Mouse (Mus musculus) neural tube, embryonic 13.5 days (tissue): ENCODE results near the gene Dach1. TPM values are rescaled to one million over a fixed set of nuclear protein-coding genes. Genes with fewer than 3 reads are reported as not detected.

Source experiments
- ATAC-seq: fragments of 200-750 bp; cut with Nextera tagmentation; 2 replicates; pipeline ENCODE4 v1.8.0; 2017; ENCODE audit warnings: low read depth, mild to moderate bottlenecking, moderate TSS enrichment, moderate library complexity
- H3K27ac ChIP-seq: fragments of 300-500 bp; sonication (generic); replicated peaks from 2 replicates; pipeline ENCODE4 v1.5.1; 2015; ENCODE audit warnings: moderate library complexity, mild to moderate bottlenecking, inconsistent platforms
- H3K27me3 ChIP-seq: fragments of 300-500 bp; sonication (generic); 2 replicates; pipeline ENCODE4 v1.6.1; 2015; ENCODE audit warnings: mild to moderate bottlenecking, inconsistent platforms
- H3K36me3 ChIP-seq: fragments of 300-500 bp; sonication (generic); 2 replicates; pipeline ENCODE4 v1.6.1; 2015; ENCODE audit warnings: mild to moderate bottlenecking, inconsistent platforms
- H3K4me1 ChIP-seq: fragments of 300-500 bp; sonication (generic); replicated peaks from 2 replicates; pipeline ENCODE4 v1.6.1; 2015; ENCODE audit warnings: inconsistent platforms
- H3K4me2 ChIP-seq: fragments of 300-500 bp; sonication (generic); 2 replicates; pipeline ENCODE4 v1.6.1; 2015; ENCODE audit warnings: inconsistent platforms, mild to moderate bottlenecking, moderate library complexity
- H3K4me3 ChIP-seq: fragments of 300-500 bp; sonication (generic); 2 replicates; pipeline ENCODE4 v1.5.1; 2015; ENCODE audit warnings: mild to moderate bottlenecking, inconsistent platforms
- H3K9ac ChIP-seq: fragments of 300-500 bp; sonication (generic); 2 replicates; pipeline ENCODE4 v1.6.1; 2015; ENCODE audit warnings: moderate library complexity, mild to moderate bottlenecking, inconsistent platforms
- H3K9me3 ChIP-seq: fragments of 300-500 bp; sonication (generic); 2 replicates; pipeline ENCODE4 v1.6.1; 2016; ENCODE audit warnings: inconsistent platforms
- WGBS: fragments of 180-500 bp; shearing (Covaris S2); methylation state at CpG from one replicate; pipeline ENCODE4 v1.1.7; 2015; 5-methylcytosine and 5-hydroxymethylcytosine counted together
- polyA plus RNA-seq: library from polyadenylated mRNA; unstranded; fragments of >200 nt; fragmentation: Nextera tagmentation; extraction: Ambion mirVana; gene quantifications from 2 replicates; pipeline ENCODE4 v1.2.1, GENCODE M21; 2015

Gene Dach1
- polyA plus RNA-seq, 1 experiment from 2014 or later, result 18.7 TPM

DNA sequence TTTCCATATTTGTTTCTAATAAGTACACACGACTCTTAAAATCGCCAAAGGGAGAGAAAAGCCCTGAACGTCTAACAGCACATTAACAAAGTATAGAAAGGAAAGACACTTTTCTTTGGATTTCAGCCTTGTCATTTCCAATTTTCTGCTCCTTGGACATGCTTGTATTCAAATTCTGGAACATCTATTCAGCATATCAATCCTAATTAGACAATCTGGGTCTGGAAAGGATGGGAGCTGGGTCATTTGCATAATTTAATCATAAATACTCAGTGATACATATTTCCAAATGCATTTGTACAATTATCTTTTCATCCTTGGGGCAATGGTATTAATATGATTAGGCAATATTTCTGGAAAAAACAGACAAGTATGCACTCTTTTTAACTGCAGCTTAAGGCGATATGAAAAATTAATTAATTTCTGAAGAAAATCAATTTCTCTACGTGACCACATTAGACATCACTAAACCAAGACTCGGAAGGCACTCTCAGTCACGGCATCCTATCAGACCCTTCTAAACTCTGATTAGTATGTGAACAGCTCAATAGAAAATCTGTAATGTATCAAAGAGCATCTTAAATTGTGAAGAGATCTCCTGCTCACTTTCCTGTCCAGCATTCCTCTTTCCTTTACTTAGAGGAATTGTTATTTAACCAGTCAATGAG is 13.7 kb downstream of the Dach1 start:
- Histone ChIP-seq H3K36me3 (no peaks in the 10 kb centered on the region), H3K9me3 (no peaks in the 10 kb centered on the region), H3K4me1 (peaks cover 22% of the 10 kb centered on the region), H3K27me3 (no peaks in the 10 kb centered on the region), H3K9ac (no peak overlapping the region), H3K27ac (0 out of 2 replicates have a peak overlapping the region, but pooled peaks have one; percentile 28), H3K4me3 (no peak overlapping the region), H3K4me2 (peak overlapping the region; percentile 28; the same call in 1 of the 2 replicates)
- 34% methylated on average over 7 of the region's 7 CpGs for WGBS
- ATAC-seq, result no peak

DNA sequence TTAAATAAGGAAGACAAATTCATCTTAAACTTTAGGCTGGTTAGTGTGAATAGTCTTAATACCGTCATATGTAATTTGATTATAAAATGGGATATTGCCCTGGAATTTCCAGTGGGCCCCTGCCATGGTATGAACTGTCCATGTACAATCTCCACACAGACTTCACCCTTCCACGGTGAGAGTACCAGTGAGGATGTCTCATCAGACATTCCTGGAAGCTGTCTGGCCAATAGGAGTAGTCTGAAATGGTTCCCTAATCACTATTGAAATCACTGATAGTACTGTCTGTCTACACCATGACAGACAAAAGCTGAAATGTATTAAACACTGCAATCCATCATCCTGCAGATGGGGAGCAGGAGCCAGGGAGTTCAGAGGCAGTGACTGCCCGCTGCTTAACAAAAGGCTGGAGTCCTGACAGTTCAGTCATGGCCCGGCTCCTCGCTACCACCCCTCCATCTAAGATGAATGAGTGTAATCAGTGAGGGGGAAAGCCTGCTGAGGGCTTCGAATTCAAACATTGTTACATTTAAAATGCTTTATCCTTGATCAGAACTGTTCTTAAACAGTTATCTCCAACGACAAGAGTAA is 14.6 kb downstream of the Dach1 start:
- H3K9ac ChIP-seq, result no peak overlapping the region
- H3K4me1 ChIP-seq, result peaks cover 22% of the 10 kb centered on the region
- 18% methylated on average over 7 of the region's 7 CpGs for WGBS
- no peaks in the 10 kb centered on the region for H3K36me3 ChIP-seq
- H3K4me2 ChIP-seq, result peak overlapping the region; percentile 0; the same call in 1 of the 2 replicates
- ATAC-seq, result peak; percentile 75
- H3K4me3 ChIP-seq, result no peak overlapping the region
- H3K27me3 ChIP-seq, result no peaks in the 10 kb centered on the region
- no peaks in the 10 kb centered on the region for H3K9me3 ChIP-seq
- H3K27ac ChIP-seq, result 0 out of 2 replicates have a peak overlapping the region, but pooled peaks have one; percentile 2

DNA sequence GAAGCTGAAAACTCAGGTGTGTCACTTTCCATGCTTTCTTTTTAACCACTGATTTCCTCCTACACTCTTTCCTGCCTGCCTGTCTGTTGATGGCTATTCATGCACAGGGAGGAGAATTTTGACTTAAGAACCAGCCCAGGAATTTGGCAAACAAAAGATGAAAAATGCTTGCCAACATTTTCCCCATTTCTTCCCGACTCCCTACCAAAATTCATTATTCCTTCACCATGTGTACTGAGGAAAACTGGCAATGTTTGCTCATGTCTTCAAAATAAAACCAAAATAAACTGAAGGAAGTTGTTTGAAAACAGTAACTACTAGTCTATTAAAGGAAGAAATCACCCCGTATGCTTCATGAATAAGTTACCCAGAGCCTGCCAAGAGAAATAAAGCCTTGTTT is 27.8 kb downstream of the Dach1 start:
- no peaks in the 10 kb centered on the region for H3K9me3 ChIP-seq
- no peaks in the 10 kb centered on the region for H3K36me3 ChIP-seq

DNA sequence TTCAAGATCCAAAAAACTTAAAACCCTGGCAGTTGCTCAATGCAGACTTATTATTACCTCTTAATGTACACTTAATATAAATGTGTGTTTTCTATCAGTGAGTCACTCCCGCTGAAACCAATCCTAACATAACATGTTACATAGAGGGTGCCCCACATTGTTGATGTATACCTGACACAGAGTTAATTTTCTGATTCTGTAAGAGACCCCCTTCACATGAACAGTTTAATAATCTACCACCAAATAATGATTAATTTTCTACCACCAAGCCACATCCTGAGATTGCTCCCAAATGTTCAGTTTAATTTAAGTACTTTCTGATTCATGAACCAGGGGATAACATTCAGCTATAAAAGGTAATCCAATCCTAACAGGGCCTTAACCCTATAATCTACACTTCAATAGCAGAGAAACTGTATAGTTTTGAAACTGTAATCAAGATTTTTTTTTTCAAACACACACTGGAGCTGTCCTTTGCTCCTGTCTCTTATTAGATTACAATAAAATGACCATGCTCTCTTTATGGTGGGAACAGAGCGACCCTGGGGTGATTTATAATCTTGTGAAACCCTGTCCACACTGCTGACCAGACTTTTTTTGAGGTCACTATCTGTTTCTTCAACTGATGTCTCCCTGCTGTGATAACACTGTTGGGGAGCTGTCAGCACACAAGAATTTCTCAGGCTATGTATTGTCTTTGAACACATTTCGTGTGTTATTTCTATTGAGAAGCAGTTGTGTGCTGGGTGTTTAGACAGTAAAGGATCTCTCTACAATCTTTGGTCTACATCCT is 30.5 kb downstream of the Dach1 start:
- Histone ChIP-seq H3K4me3 (no peak overlapping the region), H3K4me2 (no peak overlapping the region), H3K9me3 (no peaks in the 10 kb centered on the region), H3K4me1 (peaks cover 34% of the 10 kb centered on the region), H3K27ac (no peak overlapping the region), H3K9ac (no peak overlapping the region), H3K36me3 (no peaks in the 10 kb centered on the region), H3K27me3 (no peaks in the 10 kb centered on the region)
- no peak for ATAC-seq
- WGBS, result 26% methylated on average over 3 of the region's 3 CpGs

More for the DNA sequence above, 27.8 kb downstream of the Dach1 start:
- Histone ChIP-seq H3K27ac (no peak overlapping the region), H3K4me2 (no peak overlapping the region), H3K4me3 (no peak overlapping the region), H3K4me1 (peaks cover 26% of the 10 kb centered on the region), H3K9ac (no peak overlapping the region), H3K27me3 (no peaks in the 10 kb centered on the region)
- 61% methylated on average over 2 of the region's 2 CpGs for WGBS
- ATAC-seq, result no peak

DNA sequence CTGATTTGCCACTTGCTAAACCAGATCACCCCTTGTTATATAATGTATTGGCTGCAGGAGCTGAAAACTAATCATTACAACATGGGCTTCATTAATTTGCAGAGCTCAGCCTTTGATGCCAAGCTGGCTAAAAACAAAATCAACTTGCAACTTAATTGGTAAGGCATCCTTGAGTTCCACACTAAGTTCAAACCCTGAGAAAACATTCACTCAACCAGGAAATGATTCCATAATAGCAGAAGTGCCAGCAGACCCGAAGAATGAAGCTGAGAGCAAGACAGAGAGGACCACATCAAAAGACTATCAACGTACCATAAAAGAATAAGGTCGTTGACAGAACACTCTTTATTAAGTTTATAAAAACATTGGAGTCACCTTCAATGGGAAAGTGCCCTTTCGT is 35.0 kb downstream of the Dach1 start:
- 29% methylated on average over 4 of the region's 4 CpGs for WGBS
- H3K36me3 ChIP-seq, result no peaks in the 10 kb centered on the region
- H3K27me3 ChIP-seq, result no peaks in the 10 kb centered on the region
- H3K27ac ChIP-seq, result no peak overlapping the region
- H3K4me1 ChIP-seq, result peaks cover 31% of the 10 kb centered on the region
- H3K9me3 ChIP-seq, result no peaks in the 10 kb centered on the region
- H3K9ac ChIP-seq, result no peak overlapping the region
- H3K4me3 ChIP-seq, result no peak overlapping the region
- H3K4me2 ChIP-seq, result no peak overlapping the region
- ATAC-seq, result no peak

DNA sequence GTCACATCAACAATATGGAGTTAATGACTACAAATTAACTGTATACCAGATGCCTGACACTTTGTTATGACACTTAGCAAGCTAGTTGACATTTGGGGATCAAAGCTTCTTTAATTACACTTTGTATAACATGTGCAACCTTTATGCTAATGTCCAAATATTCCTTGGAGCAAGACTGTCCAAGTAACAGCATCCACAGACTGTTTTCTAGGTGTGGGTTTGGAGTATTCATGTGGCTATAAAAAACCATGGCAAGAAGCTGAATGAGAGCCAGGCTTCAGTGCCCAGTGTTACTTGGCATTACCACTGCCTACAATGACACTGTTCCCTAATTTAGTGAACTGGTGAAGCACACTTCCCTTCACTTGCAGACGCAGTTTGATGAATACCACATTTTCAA is 46.5 kb downstream of the Dach1 start:
- no peaks in the 10 kb centered on the region; the same call in 1 of the 2 replicates for H3K4me1 ChIP-seq
- H3K27ac ChIP-seq, result no peak overlapping the region
- no peak overlapping the region for H3K4me2 ChIP-seq
- H3K27me3 ChIP-seq, result no peaks in the 10 kb centered on the region
- no peak overlapping the region for H3K4me3 ChIP-seq
- H3K9me3 ChIP-seq, result no peaks in the 10 kb centered on the region
- H3K36me3 ChIP-seq, result no peaks in the 10 kb centered on the region
- 52% methylated on average over 1 of the region's 1 CpGs for WGBS
- H3K9ac ChIP-seq, result no peak overlapping the region
- no peak for ATAC-seq

DNA sequence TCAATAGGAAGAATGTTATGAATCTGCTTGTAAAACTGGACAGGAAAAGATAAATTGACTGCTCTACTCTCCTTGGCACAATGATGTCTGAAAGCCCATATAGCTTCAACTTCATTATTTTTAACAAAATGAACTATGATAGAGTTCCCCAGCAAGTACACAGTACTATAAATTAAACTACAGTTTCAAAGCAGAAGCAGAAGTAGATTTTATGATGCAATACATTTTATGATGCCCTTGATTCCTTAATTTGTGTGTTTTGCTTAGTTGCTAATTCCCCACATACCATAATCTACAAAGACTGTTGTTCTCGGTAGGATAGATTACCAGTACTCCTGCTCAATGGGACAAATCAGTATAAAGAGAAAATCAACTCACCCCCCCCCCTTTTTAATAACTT is 52.9 kb downstream of the Dach1 start:
- 33% methylated on average over 1 of the region's 1 CpGs for WGBS
- Histone ChIP-seq H3K4me2 (no peak overlapping the region), H3K36me3 (no peaks in the 10 kb centered on the region), H3K4me1 (no peaks in the 10 kb centered on the region), H3K4me3 (no peak overlapping the region), H3K9me3 (no peaks in the 10 kb centered on the region), H3K27ac (no peak overlapping the region), H3K27me3 (no peaks in the 10 kb centered on the region), H3K9ac (no peak overlapping the region)
- no peak for ATAC-seq

DNA sequence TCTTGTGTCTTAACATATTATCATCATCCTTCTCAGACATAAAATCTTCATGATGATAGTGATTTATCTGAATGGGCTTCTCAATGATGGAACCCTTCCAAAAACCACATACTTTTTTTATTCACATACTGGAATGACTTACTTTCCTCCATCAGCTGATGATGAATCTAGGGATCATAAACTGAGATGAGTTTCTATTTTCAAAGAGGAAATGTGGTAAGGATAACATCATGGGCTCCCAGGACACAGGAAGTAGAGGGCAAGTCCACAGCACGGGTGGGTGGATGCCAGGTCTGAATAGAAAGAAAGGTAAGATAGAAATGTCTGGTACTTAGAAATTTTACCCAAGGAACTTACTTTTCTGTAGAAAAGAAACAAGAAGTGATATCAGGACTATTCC is 56.5 kb downstream of the Dach1 start:
- Histone ChIP-seq H3K4me2 (no peak overlapping the region), H3K27me3 (no peaks in the 10 kb centered on the region), H3K27ac (no peak overlapping the region), H3K9ac (no peak overlapping the region), H3K36me3 (no peaks in the 10 kb centered on the region), H3K4me3 (no peak overlapping the region), H3K4me1 (peaks cover 9% of the 10 kb centered on the region), H3K9me3 (no peaks in the 10 kb centered on the region)
- no peak for ATAC-seq
- 68% methylated on average over 1 of the region's 1 CpGs for WGBS

DNA sequence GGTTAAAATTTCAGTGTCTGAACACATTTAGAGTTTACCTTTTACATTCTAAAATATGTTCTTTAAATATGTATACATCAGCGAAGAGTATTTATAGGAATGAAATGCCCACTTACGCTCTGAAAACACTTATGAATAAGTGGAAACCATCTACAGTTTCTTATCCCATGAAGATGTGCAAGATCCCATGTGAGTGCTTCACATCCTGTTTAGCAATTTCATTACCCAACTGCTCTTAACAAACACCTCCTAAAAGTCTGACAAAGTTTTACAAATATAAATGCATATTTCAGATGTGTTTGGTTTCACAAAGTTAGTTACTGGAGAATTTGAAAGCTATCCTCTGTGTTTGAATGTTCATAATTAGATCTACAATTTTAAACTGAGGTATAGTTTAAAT is 59.6 kb downstream of the Dach1 start:
- H3K4me3 ChIP-seq, result no peak overlapping the region
- WGBS, result 93% methylated on average over 2 of the region's 2 CpGs

DNA sequence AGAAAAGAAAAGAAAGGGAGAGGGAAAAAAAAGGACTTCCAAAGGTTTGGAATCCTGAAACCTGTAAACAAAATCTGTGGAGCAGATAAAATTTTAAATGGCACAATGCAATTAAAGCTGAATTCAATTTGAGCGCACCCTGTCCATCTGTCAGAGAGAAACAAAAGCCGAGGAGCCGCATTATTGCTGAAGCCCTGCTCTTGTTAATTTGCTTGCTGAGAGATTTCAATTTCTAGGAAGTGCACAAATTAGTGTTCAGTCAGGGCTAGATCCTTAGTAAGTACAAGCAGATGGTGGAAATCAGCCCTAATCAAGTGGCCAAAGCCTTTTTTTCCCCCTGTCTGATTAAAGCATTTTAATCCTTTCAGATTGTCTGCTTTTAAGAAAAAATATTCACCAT is 60.8 kb downstream of the Dach1 start:
- Histone ChIP-seq H3K4me2 (no peak overlapping the region), H3K27me3 (no peaks in the 10 kb centered on the region), H3K27ac (peak overlapping the region; percentile 55; the same call in 1 of the 2 replicates), H3K9ac (no peak overlapping the region), H3K4me1 (peaks cover 38% of the 10 kb centered on the region), H3K36me3 (no peaks in the 10 kb centered on the region), H3K9me3 (no peaks in the 10 kb centered on the region), H3K4me3 (no peak overlapping the region)
- no peak for ATAC-seq
- WGBS, result 20% methylated on average over 3 of the region's 3 CpGs

More for the DNA sequence above, 59.6 kb downstream of the Dach1 start:
- H3K4me1 ChIP-seq, result peaks cover 28% of the 10 kb centered on the region
- ATAC-seq, result no peak
- H3K27me3 ChIP-seq, result no peaks in the 10 kb centered on the region
- H3K27ac ChIP-seq, result no peak overlapping the region
- no peak overlapping the region for H3K9ac ChIP-seq
- H3K9me3 ChIP-seq, result no peaks in the 10 kb centered on the region
- no peaks in the 10 kb centered on the region for H3K36me3 ChIP-seq
- H3K4me2 ChIP-seq, result no peak overlapping the region

DNA sequence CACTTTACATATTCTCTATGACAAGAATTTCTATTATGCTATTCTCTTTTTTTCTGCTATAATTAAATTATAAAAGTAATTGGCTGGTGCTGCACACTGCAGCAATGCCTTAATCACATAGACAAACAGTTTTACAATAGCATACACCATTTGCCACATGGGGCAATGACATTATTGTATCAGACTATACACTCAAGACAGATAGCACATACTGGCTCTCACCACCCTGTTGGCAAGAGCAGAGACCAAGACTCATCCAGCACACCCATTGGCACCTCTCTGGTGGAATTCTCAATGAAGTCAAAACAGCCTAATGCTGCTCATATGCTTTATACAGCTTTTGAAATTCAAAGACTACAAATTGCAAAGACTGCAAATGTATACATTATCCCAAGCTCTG is 63.4 kb downstream of the Dach1 start:
- no peaks in the 10 kb centered on the region for H3K9me3 ChIP-seq
- peak; percentile 67; the same call in 1 of the 2 replicates for ATAC-seq
- H3K4me1 ChIP-seq, result peaks cover 38% of the 10 kb centered on the region
- no peaks in the 10 kb centered on the region for H3K27me3 ChIP-seq
- H3K9ac ChIP-seq, result no peak overlapping the region
- no peak overlapping the region for H3K4me3 ChIP-seq
- no peak overlapping the region for H3K4me2 ChIP-seq
- 0 out of 2 replicates have a peak overlapping the region, but pooled peaks have one; percentile 29 for H3K27ac ChIP-seq
- H3K36me3 ChIP-seq, result no peaks in the 10 kb centered on the region

DNA sequence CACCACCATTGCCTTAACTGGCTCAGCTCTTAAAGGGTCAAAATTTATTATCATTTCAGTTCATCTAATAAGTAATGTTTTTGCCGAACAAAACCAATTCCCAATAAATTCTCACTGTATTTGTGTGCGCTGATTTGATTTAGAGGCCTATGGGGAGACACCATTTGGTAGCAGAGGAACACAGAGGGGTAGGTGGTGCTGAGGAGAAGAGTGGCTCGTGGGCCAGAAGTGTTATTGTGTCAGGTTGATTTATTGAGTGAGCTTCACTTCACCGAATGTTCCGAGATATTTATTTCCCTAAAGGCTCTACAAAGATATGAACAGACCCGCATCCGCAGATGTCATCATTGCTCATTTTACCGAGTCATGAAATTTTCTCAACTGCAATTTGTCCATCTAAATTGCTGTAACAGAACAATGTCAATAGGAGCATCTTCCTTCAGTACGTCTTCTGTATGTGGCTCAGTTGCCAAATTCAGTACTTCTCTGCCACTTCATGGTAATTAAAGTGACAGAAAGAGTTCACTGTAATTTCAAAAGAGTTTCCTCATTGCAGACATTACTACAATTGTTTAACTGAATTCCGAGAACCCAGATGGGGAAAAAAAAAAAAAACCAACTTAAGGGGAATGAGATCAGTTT is 65.1 kb downstream of the Dach1 start:
- H3K27ac ChIP-seq, result 0 out of 2 replicates have a peak overlapping the region, but pooled peaks have one; percentile 4

More for the DNA sequence above, 65.1 kb downstream of the Dach1 start:
- no peak overlapping the region for H3K4me2 ChIP-seq
- no peaks in the 10 kb centered on the region for H3K27me3 ChIP-seq
- WGBS, result 16% methylated on average over 10 of the region's 10 CpGs
- no peak overlapping the region for H3K4me3 ChIP-seq
- peak; percentile 70 for ATAC-seq
- H3K9ac ChIP-seq, result no peak overlapping the region
- peaks cover 38% of the 10 kb centered on the region for H3K4me1 ChIP-seq
- no peaks in the 10 kb centered on the region for H3K9me3 ChIP-seq
- H3K36me3 ChIP-seq, result no peaks in the 10 kb centered on the region
